Mouse (Mus musculus): Measurements from ENCODE around the gene Eif2s3x.
A peak's percentile ranks its signal among the peaks of the same experiment; 100 is the strongest.
"Not testable (repeated sequence)": the region's sequence is repeated elsewhere in the genome, so short reads cannot be mapped to it uniquely, and the experiment has no call there.

The Eif2s3x gene

GRCm38 (mm10) chrX:94212597-94213321 lies at the start of gene Eif2s3x:
TSS of gene Eif2s3x (minus strand) at chrX:94212862.
- DNase-seq (ENCODE audit: low spot score), result peak; percentile 91

- DNase-seq (ENCODE audit: low spot score), result no peak
These were observed 22.9 kb upstream of the Eif2s3x start for GRCm38 (mm10) chrX:94235601-94236000.

GRCm38 (mm10) chrX:94235190-94235555 lies 22.5 kb upstream of the Eif2s3x start:
- DNase-seq (ENCODE audit: low spot score), result no peak

- peak; percentile 41 for DNase-seq (ENCODE audit: low spot score)
These were observed 22.0 kb upstream of the Eif2s3x start, which contains the start of gene Klhl15 for GRCm38 (mm10) chrX:94234532-94235189. TSS of gene Klhl15 (plus strand) at chrX:94234599.

GRCm38 (mm10) chrX:94233936-94234531 lies 21.4 kb upstream of the Eif2s3x start:
- no peak for DNase-seq (ENCODE audit: low spot score)

- no peak for DNase-seq (ENCODE audit: low spot score)
These were observed 20.8 kb upstream of the Eif2s3x start for GRCm38 (mm10) chrX:94233432-94233831.

- DNase-seq (ENCODE audit: low spot score), result no peak
These were observed 722 bp upstream of the Eif2s3x start for GRCm38 (mm10) chrX:94213384-94213783.

- DNase-seq (ENCODE audit: low spot score), result peak; percentile 11
These were observed 432 bp downstream of the Eif2s3x start for GRCm38 (mm10) chrX:94212264-94212596.

- DNase-seq (ENCODE audit: low spot score), result no peak
These were observed 14.9 kb downstream of the Eif2s3x start for GRCm38 (mm10) chrX:94197789-94198188.

- not testable (repeated sequence) for DNase-seq (ENCODE audit: low spot score)
These were observed 18.8 kb downstream of the Eif2s3x start for GRCm38 (mm10) chrX:94193901-94194300.

GRCm38 (mm10) chrX:94185156-94185555 lies 27.5 kb downstream of the Eif2s3x start:
- no peak for DNase-seq (ENCODE audit: low spot score)

- no peak for DNase-seq (ENCODE audit: low spot score)
These were observed 28.8 kb downstream of the Eif2s3x start for GRCm38 (mm10) chrX:94183814-94184213.

- peak; percentile 88 for DNase-seq (ENCODE audit: low spot score)
These were observed 34.8 kb downstream of the Eif2s3x start for GRCm38 (mm10) chrX:94177715-94178340.

- no peak for DNase-seq (ENCODE audit: low spot score)
These were observed 43.3 kb downstream of the Eif2s3x start for GRCm38 (mm10) chrX:94169348-94169747.

- no peak for DNase-seq (ENCODE audit: low spot score)
These were observed 60.3 kb downstream of the Eif2s3x start for GRCm38 (mm10) chrX:94152251-94152830.

GRCm38 (mm10) chrX:94150471-94150870 lies 62.2 kb downstream of the Eif2s3x start:
- DNase-seq (ENCODE audit: low spot score), result no peak

- no peak for DNase-seq (ENCODE audit: low spot score)
These were observed 70.5 kb downstream of the Eif2s3x start for GRCm38 (mm10) chrX:94142004-94142771.

- no peak for DNase-seq (ENCODE audit: low spot score)
These were observed 72.6 kb downstream of the Eif2s3x start for GRCm38 (mm10) chrX:94140080-94140479.

Measured in layer of hippocampus, adult 9-10 months (tissue).